Mouse (Mus musculus) embryonic facial prominence, embryonic 13.5 days (tissue): ENCODE data around the gene Pnpla2. TPM values are rescaled to one million over a fixed set of nuclear protein-coding genes. Genes with fewer than 3 reads are reported as not detected.
A peak's percentile ranks its signal among the peaks of the same experiment; 100 is the strongest.
"Not testable (repeated sequence)": the region's sequence is repeated elsewhere in the genome, so short reads cannot be mapped to it uniquely, and the experiment has no call there.

Experiments used
- ATAC-seq: fragments of 200-750 bp; cut with Nextera tagmentation; 2 replicates; pipeline ENCODE4 v1.8.0; 2017; ENCODE audit warnings: low read depth; ENCODE audit not compliant: insufficient number of reproducible peaks, insufficient read depth, low FRiP score, low TSS enrichment
- H3K27ac ChIP-seq: fragments of 300-500 bp; sonication (generic); 2 replicates; pipeline ENCODE4 v1.5.1; 2015; ENCODE audit warnings: moderate library complexity, mild to moderate bottlenecking, inconsistent platforms
- H3K27me3 ChIP-seq: fragments of 300-500 bp; sonication (generic); 2 replicates; pipeline ENCODE4 v1.6.1; 2015; ENCODE audit warnings: mild to moderate bottlenecking, inconsistent platforms
- H3K36me3 ChIP-seq: fragments of 300-500 bp; sonication (generic); 2 replicates; pipeline ENCODE4 v1.6.1; 2015; ENCODE audit warnings: mild to moderate bottlenecking, inconsistent platforms
- H3K4me1 ChIP-seq: fragments of 300-500 bp; sonication (generic); 2 replicates; pipeline ENCODE4 v1.6.1; 2015; ENCODE audit warnings: inconsistent platforms
- H3K4me2 ChIP-seq: fragments of 300-500 bp; sonication (generic); 2 replicates; pipeline ENCODE4 v1.6.1; 2015; ENCODE audit warnings: moderate library complexity, mild to moderate bottlenecking, inconsistent platforms
- H3K4me3 ChIP-seq: fragments of 300-500 bp; sonication (generic); 2 replicates; pipeline ENCODE4 v1.5.1; 2015; ENCODE audit warnings: mild to moderate bottlenecking, inconsistent platforms
- H3K9ac ChIP-seq: fragments of 300-500 bp; sonication (generic); 2 replicates; pipeline ENCODE4 v1.6.1; 2015; ENCODE audit warnings: mild to moderate bottlenecking, inconsistent platforms
- H3K9me3 ChIP-seq: fragments of 300-500 bp; sonication (generic); 2 replicates; pipeline ENCODE4 v1.6.1; 2016; ENCODE audit warnings: inconsistent platforms
- WGBS: fragments of 180-500 bp; shearing (Covaris S2); methylation state at CpG from one replicate; pipeline ENCODE4 v1.1.7; 2015; ENCODE audit warnings: mixed read lengths; 5-methylcytosine and 5-hydroxymethylcytosine counted together
- polyA plus RNA-seq: library from polyadenylated mRNA; unstranded; fragments of >200 nt; fragmentation: Nextera tagmentation; extraction: Ambion mirVana; gene quantifications from 2 replicates; pipeline ENCODE4 v1.2.1, GENCODE M21; 2015

The Pnpla2 gene
- polyA plus RNA-seq, result 13.4 and 13.5 TPM in 2 replicates

GRCm38 (mm10) chr7:141454967-141455551, at the start of gene Pnpla2:
Gene Pnpla2, plus strand, starts transcription at chr7:141455198.
- Histone ChIP-seq H3K27me3 (peaks cover 31% of the 10 kb centered on the region), H3K27ac (peak within 1 kb of the TSS; percentile 28; the same call in 1 of the 2 replicates), H3K36me3 (peaks cover 27% of the 10 kb centered on the region), H3K4me2 (peak within 1 kb of the TSS; percentile 98), H3K4me3 (peak within 1 kb of the TSS; percentile 66), H3K9me3 (no peaks in the 10 kb centered on the region), H3K9ac (peak within 1 kb of the TSS; percentile 76), H3K4me1 (peaks cover 15% of the 10 kb centered on the region)
- ATAC-seq, result peak; percentile 73
- WGBS, result under 1% methylated on average over 39 of the region's 45 CpGs

DNA sequence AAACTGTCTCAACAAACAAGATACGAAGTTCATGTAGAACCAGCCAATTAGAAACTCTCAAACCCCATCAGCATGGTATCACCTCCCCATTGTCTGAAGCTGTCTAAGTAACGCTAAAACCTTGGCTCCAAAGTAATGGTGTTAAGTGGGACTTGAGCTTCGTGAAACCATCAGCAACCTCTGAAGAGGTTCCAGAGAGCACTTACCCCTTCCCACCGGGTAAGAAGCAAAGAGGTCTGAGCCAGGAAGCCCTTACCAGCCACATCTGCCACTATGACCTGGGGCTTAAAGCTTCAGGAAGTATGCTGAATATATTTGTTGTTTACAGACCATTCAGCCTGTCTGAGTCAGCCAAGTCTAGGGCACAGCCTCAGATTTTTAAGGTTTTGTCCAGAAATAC, 49.5 kb upstream of the Pnpla2 start:
- Histone ChIP-seq H3K27me3 (no peaks in the 10 kb centered on the region), H3K27ac (no peak overlapping the region), H3K4me1 (peaks cover 5% of the 10 kb centered on the region; the same call in 1 of the 2 replicates), H3K4me2 (no peak overlapping the region), H3K9ac (0 out of 2 replicates have a peak overlapping the region, but pooled peaks have one; percentile 21), H3K9me3 (no peaks in the 10 kb centered on the region), H3K4me3 (no peak overlapping the region), H3K36me3 (peaks cover 66% of the 10 kb centered on the region)
- ATAC-seq, result no peak
- 81% methylated on average over 4 of the region's 4 CpGs for WGBS

- WGBS, result 95% methylated on average over 7 of the region's 7 CpGs
- not testable (repeated sequence) for H3K4me1 ChIP-seq, H3K9ac ChIP-seq, H3K9me3 ChIP-seq, ATAC-seq, H3K27me3 ChIP-seq, H3K27ac ChIP-seq, H3K4me3 ChIP-seq, H3K4me2 ChIP-seq
- H3K36me3 ChIP-seq, result peaks cover 53% of the 10 kb centered on the region
Measured at GRCm38 (mm10) chr7:141407670-141408069, 47.3 kb upstream of the Pnpla2 start.

- no peak overlapping the region for H3K4me2 ChIP-seq
- H3K4me3 ChIP-seq, result no peak overlapping the region
- peaks cover 45% of the 10 kb centered on the region for H3K36me3 ChIP-seq
- H3K27ac ChIP-seq, result no peak overlapping the region
- peaks cover 13% of the 10 kb centered on the region for H3K4me1 ChIP-seq
- no peak for ATAC-seq
- peak overlapping the region; percentile 41; the same call in 1 of the 2 replicates for H3K9ac ChIP-seq
- WGBS, result 16% methylated on average over 11 of the region's 11 CpGs
- no peaks in the 10 kb centered on the region for H3K27me3 ChIP-seq
- H3K9me3 ChIP-seq, result no peaks in the 10 kb centered on the region
Measured at GRCm38 (mm10) chr7:141408833-141409232, 46.2 kb upstream of the Pnpla2 start.

DNA sequence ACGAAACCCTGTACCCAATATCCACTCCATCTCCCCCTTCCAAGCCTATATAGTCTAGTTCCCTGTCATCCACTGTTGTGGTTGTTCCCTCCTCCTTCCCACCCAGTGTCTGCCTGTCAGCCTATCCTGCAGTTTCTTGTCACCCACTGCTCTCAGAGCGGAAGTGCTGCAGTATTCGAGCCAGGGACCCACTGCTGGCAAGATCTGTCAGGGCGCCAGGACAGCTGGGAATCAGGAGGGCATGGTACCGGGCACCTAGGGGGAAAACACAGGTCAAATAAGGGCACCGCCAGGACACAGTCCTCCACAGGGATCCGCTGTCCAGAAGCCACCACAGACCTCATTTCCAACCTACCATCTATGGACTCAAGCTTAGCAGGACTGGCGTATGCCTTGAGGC, 44.4 kb upstream of the Pnpla2 start:
- peaks cover 18% of the 10 kb centered on the region for H3K4me1 ChIP-seq
- H3K27me3 ChIP-seq, result no peaks in the 10 kb centered on the region
- no peak overlapping the region for H3K27ac ChIP-seq
- H3K9ac ChIP-seq, result peak overlapping the region; percentile 3; the same call in 1 of the 2 replicates
- H3K4me2 ChIP-seq, result no peak overlapping the region
- no peak for ATAC-seq
- H3K9me3 ChIP-seq, result no peaks in the 10 kb centered on the region
- H3K36me3 ChIP-seq, result peaks cover 45% of the 10 kb centered on the region
- no peak overlapping the region for H3K4me3 ChIP-seq
- WGBS, result 94% methylated on average over 8 of the region's 8 CpGs

DNA sequence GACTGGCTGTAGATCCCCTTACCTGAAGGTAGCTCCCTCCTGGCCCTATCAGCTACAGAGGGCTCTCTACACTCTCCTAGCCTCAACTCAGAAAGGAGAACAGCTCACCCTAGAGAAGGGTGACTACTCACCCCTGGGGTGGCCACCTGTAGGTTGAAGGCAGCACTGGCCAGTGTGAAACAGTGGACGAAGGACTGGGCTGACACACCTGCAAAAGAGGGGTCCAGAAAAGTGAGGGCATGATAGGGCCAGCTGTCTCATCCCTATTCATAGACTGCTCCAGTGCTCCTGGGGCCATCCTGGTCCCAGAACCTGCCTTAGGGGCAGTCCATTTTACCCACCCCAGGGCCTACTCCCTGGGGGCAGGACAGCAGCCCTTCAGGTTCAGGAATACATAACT, 43.3 kb upstream of the Pnpla2 start:
- 88% methylated on average over 1 of the region's 1 CpGs for WGBS
- Histone ChIP-seq H3K27ac (no peak overlapping the region), H3K36me3 (peaks cover 40% of the 10 kb centered on the region), H3K4me1 (peaks cover 18% of the 10 kb centered on the region), H3K9me3 (no peaks in the 10 kb centered on the region), H3K4me2 (no peak overlapping the region), H3K27me3 (no peaks in the 10 kb centered on the region), H3K9ac (no peak overlapping the region), H3K4me3 (no peak overlapping the region)
- no peak for ATAC-seq

GRCm38 (mm10) chr7:141413331-141413730, 41.7 kb upstream of the Pnpla2 start:
- 2% methylated on average over 16 of the region's 16 CpGs for WGBS
- Histone ChIP-seq H3K9ac (peak overlapping the region; percentile 93), H3K4me3 (peak overlapping the region; percentile 90), H3K27me3 (no peaks in the 10 kb centered on the region), H3K36me3 (peaks cover 30% of the 10 kb centered on the region), H3K27ac (peak overlapping the region; percentile 83), H3K4me2 (peak overlapping the region; percentile 92), H3K4me1 (peaks cover 18% of the 10 kb centered on the region), H3K9me3 (no peaks in the 10 kb centered on the region)
- ATAC-seq, result no peak

DNA sequence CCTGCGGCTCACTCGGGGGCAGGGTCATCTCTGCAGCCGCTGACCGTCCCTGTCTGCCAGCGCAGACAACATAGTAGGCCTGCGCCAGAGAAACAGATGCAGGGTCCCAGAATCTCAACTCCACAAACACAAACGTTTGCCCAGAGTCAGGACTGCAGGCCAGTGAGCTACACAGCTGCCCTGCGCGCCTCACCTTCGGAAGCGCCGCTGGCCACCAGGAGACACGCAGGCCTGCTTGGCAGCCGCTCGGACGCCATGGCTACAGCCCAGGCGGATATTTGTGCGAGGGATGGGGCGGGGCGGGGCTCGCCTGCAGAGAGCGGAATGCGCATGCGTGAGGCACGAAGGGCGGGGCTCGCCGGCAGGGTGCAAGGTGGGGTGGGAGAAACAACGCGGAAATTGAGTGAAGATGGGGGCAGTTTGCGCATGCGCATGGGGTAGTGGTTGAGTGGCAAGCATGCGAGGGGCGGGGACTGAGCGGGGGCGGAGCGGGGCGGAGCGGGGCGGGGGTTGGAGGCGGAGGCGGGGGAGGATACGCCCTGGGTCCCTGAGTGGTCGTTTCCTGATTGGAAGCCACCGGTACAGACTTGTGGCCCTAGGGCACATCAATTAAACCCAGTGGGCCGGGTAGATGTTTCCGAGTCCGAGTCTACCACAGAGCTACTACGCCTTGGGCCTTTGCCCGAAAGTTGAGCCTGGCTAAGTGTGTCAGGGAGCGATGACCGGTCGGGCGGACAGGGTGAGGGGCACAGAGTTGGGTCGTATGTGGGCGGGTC, 41.0 kb upstream of the Pnpla2 start, which contains the start of gene Gatd1:
Gatd1 (minus strand) TSS at position 328 of the 776 bp plus-strand sequence.
- H3K4me2 ChIP-seq, result peak within 1 kb of the TSS; percentile 92
- H3K4me3 ChIP-seq, result peak within 1 kb of the TSS; percentile 90
- no peaks in the 10 kb centered on the region for H3K27me3 ChIP-seq
- peak; percentile 91 for ATAC-seq
- peaks cover 17% of the 10 kb centered on the region for H3K4me1 ChIP-seq
- H3K27ac ChIP-seq, result peak within 1 kb of the TSS; percentile 83
- H3K9me3 ChIP-seq, result no peaks in the 10 kb centered on the region
- under 1% methylated on average over 51 of the region's 56 CpGs for WGBS
- peaks cover 24% of the 10 kb centered on the region for H3K36me3 ChIP-seq
- H3K9ac ChIP-seq, result peak within 1 kb of the TSS; percentile 93

DNA sequence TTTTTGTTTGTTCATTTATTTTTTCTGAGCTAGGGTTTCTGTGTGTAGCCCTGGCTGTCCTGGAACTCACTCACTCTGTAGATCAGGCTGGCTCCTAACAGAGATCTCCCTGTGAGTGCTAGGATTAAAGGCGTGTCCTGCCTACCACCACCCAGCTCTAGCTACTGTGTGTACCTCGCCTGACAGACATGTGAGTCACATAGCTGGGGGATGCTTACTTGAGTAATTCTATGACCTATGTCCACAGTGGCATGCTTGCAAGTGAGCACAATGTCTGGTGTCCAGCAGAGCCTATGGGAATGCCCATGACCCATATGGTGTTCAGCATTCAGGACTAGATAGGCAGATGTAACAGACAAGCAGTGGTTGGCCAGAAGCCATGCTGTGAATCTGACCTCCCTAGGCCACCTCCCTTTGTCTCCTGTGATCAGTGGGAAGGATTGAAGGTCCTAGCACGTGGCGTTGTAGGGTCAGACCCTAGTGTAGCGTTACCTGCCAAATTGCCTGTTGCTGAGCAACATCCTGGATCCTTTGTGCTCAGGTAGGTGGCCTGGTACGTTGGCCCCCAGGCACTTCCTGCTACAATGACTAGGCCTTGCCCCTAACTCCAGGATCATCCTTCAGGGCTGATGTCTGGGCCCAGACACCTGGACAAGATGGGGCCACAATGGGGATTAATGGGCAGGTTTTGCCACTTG, 38.7 kb upstream of the Pnpla2 start:
- H3K9ac ChIP-seq, result no peak overlapping the region
- no peaks in the 10 kb centered on the region for H3K9me3 ChIP-seq
- H3K4me3 ChIP-seq, result no peak overlapping the region
- 70% methylated on average over 6 of the region's 6 CpGs for WGBS
- H3K4me1 ChIP-seq, result peaks cover 14% of the 10 kb centered on the region
- no peak overlapping the region for H3K4me2 ChIP-seq
- H3K27ac ChIP-seq, result no peak overlapping the region
- no peaks in the 10 kb centered on the region for H3K27me3 ChIP-seq
- no peak for ATAC-seq
- H3K36me3 ChIP-seq, result 0 out of 2 replicates have a peak, but pooled peaks cover under 1% of the 10 kb centered on the region

GRCm38 (mm10) chr7:141417731-141418681, 37.0 kb upstream of the Pnpla2 start:
- Histone ChIP-seq H3K4me2 (no peak overlapping the region), H3K4me3 (no peak overlapping the region), H3K9ac (peak overlapping the region; percentile 11; the same call in 1 of the 2 replicates), H3K4me1 (peaks cover 9% of the 10 kb centered on the region), H3K27ac (no peak overlapping the region), H3K9me3 (no peaks in the 10 kb centered on the region), H3K27me3 (no peaks in the 10 kb centered on the region), H3K36me3 (no peaks in the 10 kb centered on the region)
- ATAC-seq, result no peak
- WGBS, result 67% methylated on average over 8 of the region's 8 CpGs
